Mouse (Mus musculus) forebrain, postnatal 0 days (tissue): ENCODE results near the gene Sirt4. TPM values are rescaled to one million over a fixed set of nuclear protein-coding genes. Genes with fewer than 3 reads are reported as not detected.

Experiments
- ATAC-seq: fragments of 200-750 bp; cut with Nextera tagmentation; 2 replicates; pipeline ENCODE4 v1.8.0; 2017; ENCODE audit warnings: mild to moderate bottlenecking, moderate library complexity
- DNase-seq: peaks from one replicate; pipeline ENCODE4 v3.0.0-alpha.2; 2015
- H3K27ac ChIP-seq: fragments of 300-500 bp; sonication (generic); 2 replicates; pipeline ENCODE4 v1.5.1; 2014; ENCODE audit warnings: low read depth, mild to moderate bottlenecking, antibody characterized with exemption, low read length, moderate library complexity, mixed read lengths
- H3K27me3 ChIP-seq: fragments of 300-500 bp; sonication (generic); 2 replicates; pipeline ENCODE4 v1.6.1; 2014; ENCODE audit warnings: mild to moderate bottlenecking, low read length, mixed read lengths; ENCODE audit not compliant: insufficient read depth
- H3K36me3 ChIP-seq: fragments of 300-500 bp; sonication (generic); 2 replicates; pipeline ENCODE4 v1.6.1; 2014; ENCODE audit warnings: mild to moderate bottlenecking, moderate library complexity; ENCODE audit not compliant: insufficient read depth
- H3K4me1 ChIP-seq: fragments of 300-500 bp; sonication (generic); 2 replicates; pipeline ENCODE4 v1.6.1; 2014; ENCODE audit warnings: antibody characterized with exemption; ENCODE audit not compliant: insufficient read depth
- H3K4me2 ChIP-seq: fragments of 300-500 bp; sonication (generic); 2 replicates; pipeline ENCODE4 v1.6.1; 2014; ENCODE audit warnings: low read depth, mild to moderate bottlenecking, moderate library complexity
- H3K4me3 ChIP-seq: fragments of 300-500 bp; sonication (generic); 2 replicates; pipeline ENCODE4 v1.5.1; 2014; ENCODE audit warnings: low read depth, low read length, mixed read lengths
- H3K9ac ChIP-seq: fragments of 300-500 bp; sonication (generic); 2 replicates; pipeline ENCODE4 v1.6.1; 2014; ENCODE audit warnings: mild to moderate bottlenecking
- H3K9me3 ChIP-seq: fragments of 300-500 bp; sonication (generic); 2 replicates; pipeline ENCODE4 v1.6.1; 2016; ENCODE audit warnings: low read length
- CTCF ChIP-seq: sonication (generic); IDR thresholded peaks from 2 replicates; pipeline ENCODE4 v1.5.1; 2016; ENCODE audit warnings: antibody characterized with exemption, control low read depth, low read depth
- WGBS: fragments of 180-500 bp; shearing (Covaris S2); extraction: QIAGEN DNeasy Blood & Tissue Kit; methylation state at CpG from one replicate; pipeline ENCODE4 v1.1.7; 2014; 5-methylcytosine and 5-hydroxymethylcytosine counted together
- polyA plus RNA-seq: library from polyadenylated mRNA; unstranded; fragments of >200 nt; fragmentation: Nextera tagmentation; extraction: Ambion mirVana; gene quantifications from 2 replicates; pipeline ENCODE4 v1.2.1, GENCODE M21; 2015
- total RNA-seq: library from RNA; depleted of rRNA; stranded (reverse); fragments of >200 nt; gene quantifications from 2 replicates; pipeline ENCODE4 v1.2.3, GENCODE M21; 2014

Gene Sirt4
- total and polyA plus RNA-seq, 2 experiments from 2014 or later = 18.3 to 36.3 TPM

GRCm38 (mm10) chr5:115487353-115487752 lies 2.8 kb upstream of the Sirt4 start:
- ATAC-seq (no peak), DNase-seq (no peak)
- Histone ChIP-seq H3K4me1 (peaks cover 10% of the 10 kb centered on the region), H3K4me3 (no peak overlapping the region), H3K9me3 (no peaks in the 10 kb centered on the region), H3K36me3 (no peaks in the 10 kb centered on the region), H3K27ac (no peak overlapping the region), H3K4me2 (no peak overlapping the region), H3K9ac (no peak overlapping the region), H3K27me3 (no peaks in the 10 kb centered on the region)
- TF ChIP-seq CTCF = no peak
- WGBS = 83% methylated on average over 8 of the region's 8 CpGs

DNA sequence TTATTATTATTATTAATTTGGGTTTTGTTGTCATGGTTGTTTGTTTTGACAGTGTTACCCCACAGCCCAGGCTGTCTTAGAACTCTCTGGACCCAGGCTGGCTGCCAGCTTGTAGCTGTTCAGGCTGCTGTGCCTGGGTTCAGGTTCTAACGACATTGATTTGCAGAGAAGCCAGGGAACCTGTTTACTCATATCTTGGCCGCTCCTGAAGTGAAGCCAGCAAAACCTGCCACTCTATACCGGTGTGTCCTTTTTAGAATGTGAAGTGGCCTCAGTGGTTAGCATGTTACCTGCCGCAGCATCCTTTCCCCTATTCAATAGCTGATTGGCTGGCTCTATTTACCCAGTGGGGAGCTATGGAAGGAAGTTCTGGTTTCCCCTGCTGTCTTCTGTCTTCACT lies 2.2 kb upstream of the Sirt4 start:
- ATAC-seq (no peak), DNase-seq (no peak)
- Histone ChIP-seq H3K36me3 (no peaks in the 10 kb centered on the region), H3K27me3 (no peaks in the 10 kb centered on the region), H3K9ac (no peak overlapping the region), H3K4me1 (peaks cover 6% of the 10 kb centered on the region), H3K9me3 (no peaks in the 10 kb centered on the region), H3K4me2 (no peak overlapping the region), H3K27ac (no peak overlapping the region), H3K4me3 (no peak overlapping the region)
- 65% methylated on average over 4 of the region's 4 CpGs for WGBS
- no peak for TF ChIP-seq CTCF

- Histone ChIP-seq H3K9ac (no peak overlapping the region), H3K4me1 (peaks cover 5% of the 10 kb centered on the region), H3K27me3 (no peaks in the 10 kb centered on the region), H3K9me3 (no peaks in the 10 kb centered on the region), H3K4me2 (no peak overlapping the region), H3K36me3 (no peaks in the 10 kb centered on the region), H3K4me3 (no peak overlapping the region), H3K27ac (no peak overlapping the region)
- TF ChIP-seq CTCF = no peak
- WGBS = 84% methylated on average over 18 of the region's 18 CpGs
- ATAC-seq (no peak), DNase-seq (no peak)
These were observed 1.1 kb upstream of the Sirt4 start for GRCm38 (mm10) chr5:115485489-115486205.

DNA sequence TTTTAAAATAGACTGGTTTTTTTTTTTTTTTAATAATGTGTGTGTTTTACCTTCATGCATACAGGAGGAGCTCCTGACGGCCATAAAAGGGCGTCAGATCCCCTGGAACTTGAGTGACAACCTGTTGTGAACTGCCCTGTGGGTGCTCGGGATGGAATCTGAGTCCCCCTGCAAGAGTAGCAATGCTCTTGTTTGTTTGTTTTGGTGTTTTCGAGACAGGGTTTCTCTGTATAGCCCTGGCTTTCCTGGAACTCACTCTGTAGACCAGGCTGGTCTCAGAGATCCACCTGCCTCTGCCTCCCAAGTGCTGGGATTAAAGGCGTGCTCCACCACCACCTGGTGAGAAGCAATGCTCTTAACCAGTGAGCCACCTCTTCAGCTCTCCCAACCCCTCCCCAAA lies 471 bp upstream of the Sirt4 start:
- WGBS = 74% methylated on average over 5 of the region's 5 CpGs
- DNase-seq (no peak), ATAC-seq (no peak)
- H3K4me2 ChIP-seq = peak overlapping the region; percentile 49
- peaks cover 5% of the 10 kb centered on the region for H3K4me1 ChIP-seq
- H3K9me3 ChIP-seq = no peaks in the 10 kb centered on the region
- TF ChIP-seq CTCF = no peak
- peak overlapping the region; percentile 50; the same call in 1 of the 2 replicates for H3K9ac ChIP-seq
- no peaks in the 10 kb centered on the region for H3K36me3 ChIP-seq
- no peaks in the 10 kb centered on the region for H3K27me3 ChIP-seq
- H3K27ac ChIP-seq = peak overlapping the region; percentile 75; the same call in 1 of the 2 replicates
- peak overlapping the region; percentile 41; the same call in 1 of the 2 replicates for H3K4me3 ChIP-seq

DNA sequence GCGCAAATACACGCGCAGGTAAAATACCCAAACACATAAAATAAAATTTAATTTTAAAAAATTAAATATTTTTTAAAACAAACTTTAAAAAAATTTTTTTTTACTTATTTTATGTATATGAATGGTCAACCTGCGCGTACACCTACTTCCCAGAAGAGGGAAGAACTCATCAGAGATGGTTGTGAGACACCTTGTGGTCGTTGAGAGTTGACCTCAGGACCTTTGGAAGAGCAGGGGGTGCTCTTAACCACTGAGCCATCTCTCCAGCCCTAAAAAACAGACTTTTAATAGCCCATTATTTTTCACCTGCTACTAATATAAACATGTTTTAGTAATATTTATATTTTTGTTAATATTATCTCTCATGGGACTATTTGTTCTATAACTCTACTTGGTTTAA lies 1.1 kb downstream of the Sirt4 start:
- Histone ChIP-seq H3K4me1 (peaks cover 5% of the 10 kb centered on the region), H3K36me3 (no peaks in the 10 kb centered on the region), H3K9ac (no peak overlapping the region), H3K9me3 (no peaks in the 10 kb centered on the region), H3K4me3 (no peak overlapping the region), H3K27ac (no peak overlapping the region), H3K27me3 (no peaks in the 10 kb centered on the region), H3K4me2 (no peak overlapping the region)
- 43% methylated on average over 6 of the region's 6 CpGs for WGBS
- TF ChIP-seq CTCF = peak; percentile 22; the same call in 1 of the 2 replicates
- ATAC-seq = no peak
- no peak for DNase-seq

DNA sequence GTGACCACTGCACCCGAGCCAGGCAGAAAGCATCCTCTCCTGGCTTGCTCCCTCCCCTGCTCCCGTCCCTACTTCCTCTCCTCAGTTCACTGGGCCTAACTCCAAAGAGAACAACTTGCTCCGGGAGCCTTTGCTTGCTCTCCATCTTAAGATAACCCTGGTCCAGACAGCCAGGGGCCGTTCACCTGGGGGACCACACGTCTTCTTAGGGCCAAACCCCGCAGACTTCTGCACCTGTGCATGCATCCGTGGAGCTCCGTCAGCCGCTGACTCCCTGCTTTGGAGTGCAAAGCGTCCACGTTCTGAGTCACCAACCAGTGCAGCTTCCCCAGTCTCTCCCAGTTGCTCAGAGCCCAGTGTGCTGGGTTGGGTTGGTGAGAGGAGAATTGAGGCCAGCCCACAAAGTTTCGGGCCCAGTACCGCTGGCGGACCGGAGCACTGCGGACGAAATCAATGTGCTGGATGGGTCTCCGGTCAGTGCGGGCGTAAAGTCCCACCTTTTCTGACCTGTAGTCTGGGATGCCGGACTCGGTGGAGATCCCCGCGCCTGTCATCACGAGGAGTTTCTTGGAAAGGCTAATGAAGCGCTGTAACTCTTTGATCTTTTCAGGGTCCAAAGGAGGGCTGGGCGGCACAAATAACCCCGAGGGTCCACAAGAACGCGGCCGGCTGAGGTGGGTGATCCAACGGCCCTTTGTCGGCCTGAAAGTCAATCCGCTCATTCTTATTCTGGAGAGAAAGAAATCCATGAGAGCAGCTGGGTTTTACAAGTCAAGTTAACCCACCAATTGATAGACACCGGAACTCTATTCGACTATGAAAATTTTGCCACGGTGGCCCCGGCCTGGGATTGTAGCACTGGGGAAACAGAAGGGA lies 1.9 kb downstream of the Sirt4 start:
- Histone ChIP-seq H3K36me3 (no peaks in the 10 kb centered on the region), H3K9me3 (no peaks in the 10 kb centered on the region), H3K27ac (no peak overlapping the region), H3K9ac (no peak overlapping the region), H3K4me1 (peaks cover 5% of the 10 kb centered on the region; the same call in 1 of the 2 replicates), H3K4me3 (no peak overlapping the region), H3K27me3 (no peaks in the 10 kb centered on the region), H3K4me2 (peak overlapping the region; percentile 41)
- DNase-seq (no peak), ATAC-seq (no peak)
- no peak for TF ChIP-seq CTCF
- 32% methylated on average over 38 of the region's 38 CpGs for WGBS

GRCm38 (mm10) chr5:115480101-115480500 lies 4.4 kb downstream of the Sirt4 start:
- Histone ChIP-seq H3K9ac (no peak overlapping the region), H3K27me3 (no peaks in the 10 kb centered on the region), H3K4me3 (peak overlapping the region; percentile 11; the same call in 1 of the 2 replicates), H3K27ac (no peak overlapping the region), H3K9me3 (no peaks in the 10 kb centered on the region), H3K4me2 (peak overlapping the region; percentile 41), H3K4me1 (peaks cover 12% of the 10 kb centered on the region), H3K36me3 (no peaks in the 10 kb centered on the region)
- WGBS = 18% methylated on average over 27 of the region's 27 CpGs
- TF ChIP-seq CTCF = no peak
- ATAC-seq (no peak), DNase-seq (no peak)
